Mouse (Mus musculus) olfactory bulb, adult 2 months (tissue): Measurements from ENCODE around the gene Ptpdc1. TPM values are rescaled to one million over a fixed set of nuclear protein-coding genes. Genes with fewer than 3 reads are reported as not detected.

Source experiments
- H3K27ac ChIP-seq: fragments of 200-500 bp; 2 replicates; pipeline ENCODE4 v1.5.1; 2012; ENCODE audit warnings: low read depth, low read length; ENCODE audit not compliant: insufficient read depth
- H3K4me1 ChIP-seq: fragments of 200-500 bp; 2 replicates; pipeline ENCODE4 v1.6.1; 2012; ENCODE audit warnings: low read length; ENCODE audit not compliant: control insufficient read depth, insufficient read depth
- H3K4me3 ChIP-seq: fragments of 200-500 bp; 2 replicates; pipeline ENCODE4 v1.5.1; 2012; ENCODE audit warnings: mild to moderate bottlenecking, low read depth, low read length, moderate library complexity; ENCODE audit not compliant: insufficient read depth
- CTCF ChIP-seq: fragments of 200-500 bp; IDR thresholded peaks from 2 replicates; pipeline ENCODE4 v1.5.1; 2012; ENCODE audit warnings: low read depth, mild to moderate bottlenecking, low read length, moderate library complexity; ENCODE audit not compliant: insufficient read depth
- POLR2A ChIP-seq: fragments of 200-500 bp; IDR thresholded peaks from 2 replicates; pipeline ENCODE4 v1.6.1; 2012; ENCODE audit warnings: mild to moderate bottlenecking, low read depth, low read length, moderate library complexity; ENCODE audit not compliant: insufficient read depth
- WGBS: fragments of 180-500 bp; shearing (Covaris S2); methylation state at CpG from one replicate; pipeline ENCODE4 v1.1.7; 2018; 5-methylcytosine and 5-hydroxymethylcytosine counted together
- polyA plus RNA-seq: library from polyadenylated mRNA; stranded (reverse); fragments of >200 nt; gene quantifications from 2 replicates; pipeline ENCODE4 v1.2.4, GENCODE M21; 2012; ENCODE audit warnings: low replicate concordance; ENCODE audit not compliant: missing spikeins, insufficient read depth, insufficient read length

Gene Ptpdc1
- polyA plus RNA-seq, 1 experiment: not detected

DNA sequence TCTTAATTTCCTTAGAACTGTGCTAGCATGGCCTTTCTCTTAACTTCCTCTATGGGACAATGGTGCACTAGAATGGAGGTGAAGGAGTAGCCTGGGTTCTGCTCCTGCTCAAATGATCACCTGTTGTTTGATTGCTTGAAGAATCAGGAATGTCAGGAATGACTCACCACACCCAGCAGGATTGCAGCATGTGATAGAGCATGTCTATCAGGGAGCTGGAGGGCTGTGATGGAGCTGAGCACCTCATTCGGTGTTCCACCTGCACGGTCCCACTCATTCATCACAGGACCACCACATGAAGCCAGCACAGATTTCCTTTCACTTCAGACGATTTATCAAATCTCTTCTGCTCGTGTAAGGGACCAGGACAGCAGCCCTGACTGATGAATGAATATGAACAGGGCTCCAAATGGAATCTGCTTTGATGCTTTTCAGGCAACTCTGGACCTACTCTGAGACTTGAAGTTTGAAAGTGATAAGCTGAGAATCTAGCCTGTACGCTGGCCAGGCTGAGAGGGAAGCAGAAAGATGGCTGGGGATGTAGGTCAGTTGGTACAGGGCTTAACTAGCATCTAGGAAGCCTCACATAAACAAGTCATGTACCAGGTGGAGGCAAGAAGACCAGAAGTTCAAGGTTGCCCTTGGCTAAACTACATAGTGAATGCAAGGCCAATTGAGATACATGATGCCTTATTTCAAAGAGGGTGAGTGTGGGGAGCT is 60.4 kb downstream of the Ptpdc1 start:
- no peak for TF ChIP-seq POLR2A
- TF ChIP-seq CTCF: no peak
- Histone ChIP-seq H3K27ac (no peak overlapping the region), H3K4me1 (peaks cover 6% of the 10 kb centered on the region), H3K4me3 (no peak overlapping the region)
- 93% methylated on average over 5 of the region's 5 CpGs for WGBS

DNA sequence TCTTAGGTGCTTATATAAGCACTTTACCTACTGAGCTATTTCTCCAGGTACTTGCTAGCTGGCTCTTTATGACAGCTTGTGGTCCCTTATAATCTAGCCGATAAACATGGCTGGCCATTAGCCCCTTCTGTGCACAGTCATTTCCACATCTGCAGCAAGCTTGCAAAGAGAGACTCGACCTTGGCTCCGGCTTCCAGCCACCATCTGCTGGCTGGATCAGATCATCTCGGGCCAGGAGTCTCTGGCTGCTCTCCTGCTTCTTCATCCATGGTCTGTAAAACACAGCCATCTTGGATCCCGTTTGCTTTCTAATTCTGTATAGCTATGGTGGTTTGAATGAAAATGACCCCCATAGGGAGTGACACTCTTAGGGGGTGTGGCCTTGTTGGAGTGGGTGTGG is 63.1 kb downstream of the Ptpdc1 start:
- Histone ChIP-seq H3K27ac (no peak overlapping the region), H3K4me3 (no peak overlapping the region), H3K4me1 (peaks cover 6% of the 10 kb centered on the region)
- 79% methylated on average over 5 of the region's 5 CpGs for WGBS
- TF ChIP-seq POLR2A: no peak
- no peak for TF ChIP-seq CTCF

DNA sequence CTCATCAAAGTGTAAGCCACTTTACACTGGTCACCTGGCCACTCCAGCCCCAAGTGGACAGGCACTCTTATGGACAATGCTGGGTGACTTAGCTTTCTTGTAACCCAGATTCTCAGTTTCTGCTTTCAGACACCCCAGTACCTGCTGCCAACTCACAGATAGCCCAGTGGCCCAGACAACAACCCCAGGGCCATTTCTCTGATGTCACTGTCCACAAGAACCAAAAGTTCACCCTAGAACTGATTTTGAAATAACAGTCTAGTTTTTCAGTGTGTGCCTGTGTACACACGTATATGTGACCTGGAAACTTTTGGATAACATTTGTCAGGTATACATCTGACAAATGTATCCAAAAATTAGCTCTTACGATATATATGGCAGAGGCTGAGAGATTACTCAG is 64.0 kb downstream of the Ptpdc1 start:
- WGBS: 98% methylated on average over 2 of the region's 2 CpGs
- no peak overlapping the region for H3K27ac ChIP-seq
- H3K4me1 ChIP-seq: peaks cover 6% of the 10 kb centered on the region
- H3K4me3 ChIP-seq: no peak overlapping the region
- TF ChIP-seq POLR2A (no peak), CTCF (no peak)

DNA sequence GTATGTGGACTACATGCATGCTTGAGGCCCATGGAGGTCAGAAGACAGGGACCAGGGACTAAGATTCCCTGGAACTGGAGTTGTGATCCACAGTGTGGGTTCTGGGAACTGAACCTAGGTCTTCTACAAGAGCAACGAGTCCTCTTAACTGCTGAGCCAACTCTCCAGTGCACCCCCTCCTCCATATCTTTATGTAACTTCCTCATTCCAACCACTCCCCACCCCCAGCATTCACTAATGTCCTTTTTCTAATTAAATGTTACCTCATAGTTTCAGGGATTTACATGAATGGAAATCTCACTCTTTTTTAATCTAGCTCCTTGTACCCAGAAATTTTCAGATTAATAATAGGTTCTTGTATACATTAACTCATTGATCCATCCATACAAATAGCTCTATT is 69.5 kb downstream of the Ptpdc1 start:
- Histone ChIP-seq H3K4me3 (no peak overlapping the region), H3K27ac (no peak overlapping the region), H3K4me1 (peaks cover 11% of the 10 kb centered on the region)
- WGBS: 77% methylated on average over 1 of the region's 1 CpGs
- no peak for TF ChIP-seq POLR2A
- TF ChIP-seq CTCF: no peak

DNA sequence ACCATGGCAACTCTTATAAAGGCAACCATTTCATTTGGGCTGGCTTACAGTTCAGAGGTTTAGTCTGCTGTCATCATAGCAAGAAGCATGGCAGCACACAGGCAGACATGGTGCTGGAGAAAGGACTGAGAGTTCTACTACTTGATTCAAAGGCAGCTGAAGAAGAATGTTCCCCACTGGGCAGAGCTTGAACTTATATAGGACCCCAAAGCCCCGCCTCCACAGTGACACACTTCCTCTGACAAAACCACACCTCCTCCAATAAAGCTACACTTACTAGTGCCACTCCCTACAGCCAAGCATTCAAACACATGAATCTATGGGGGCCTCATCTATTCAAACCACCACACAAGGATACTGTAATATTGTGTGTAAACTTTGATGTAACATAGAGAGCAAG is 70.9 kb downstream of the Ptpdc1 start:
- H3K27ac ChIP-seq: no peak overlapping the region
- WGBS: 85% methylated on average over 1 of the region's 1 CpGs
- no peak for TF ChIP-seq CTCF
- TF ChIP-seq POLR2A: no peak
- no peak overlapping the region for H3K4me3 ChIP-seq
- H3K4me1 ChIP-seq: peaks cover 11% of the 10 kb centered on the region

DNA sequence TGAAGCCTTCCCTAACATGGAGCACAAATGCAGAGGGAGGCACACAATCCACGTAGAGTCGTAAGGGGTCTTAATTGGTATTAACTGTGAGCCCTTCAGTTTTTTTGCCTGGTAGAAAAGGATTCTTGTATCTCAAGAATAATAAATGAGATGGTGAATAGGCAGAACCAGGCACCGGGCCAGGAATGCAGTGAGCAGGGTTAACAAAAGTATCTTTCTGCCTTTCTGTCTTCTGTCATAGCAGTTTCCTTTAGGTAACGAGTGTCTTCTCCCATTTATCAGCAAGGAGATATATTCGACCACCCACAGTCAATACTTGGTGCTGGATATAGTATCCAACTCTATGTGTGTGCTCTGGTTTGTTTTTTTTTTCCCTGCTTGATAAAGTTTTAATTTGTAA is 72.0 kb downstream of the Ptpdc1 start:
- Histone ChIP-seq H3K4me3 (no peak overlapping the region), H3K27ac (no peak overlapping the region), H3K4me1 (peaks cover 11% of the 10 kb centered on the region)
- TF ChIP-seq CTCF (no peak), POLR2A (no peak)
- 48% methylated on average over 5 of the region's 5 CpGs for WGBS

DNA sequence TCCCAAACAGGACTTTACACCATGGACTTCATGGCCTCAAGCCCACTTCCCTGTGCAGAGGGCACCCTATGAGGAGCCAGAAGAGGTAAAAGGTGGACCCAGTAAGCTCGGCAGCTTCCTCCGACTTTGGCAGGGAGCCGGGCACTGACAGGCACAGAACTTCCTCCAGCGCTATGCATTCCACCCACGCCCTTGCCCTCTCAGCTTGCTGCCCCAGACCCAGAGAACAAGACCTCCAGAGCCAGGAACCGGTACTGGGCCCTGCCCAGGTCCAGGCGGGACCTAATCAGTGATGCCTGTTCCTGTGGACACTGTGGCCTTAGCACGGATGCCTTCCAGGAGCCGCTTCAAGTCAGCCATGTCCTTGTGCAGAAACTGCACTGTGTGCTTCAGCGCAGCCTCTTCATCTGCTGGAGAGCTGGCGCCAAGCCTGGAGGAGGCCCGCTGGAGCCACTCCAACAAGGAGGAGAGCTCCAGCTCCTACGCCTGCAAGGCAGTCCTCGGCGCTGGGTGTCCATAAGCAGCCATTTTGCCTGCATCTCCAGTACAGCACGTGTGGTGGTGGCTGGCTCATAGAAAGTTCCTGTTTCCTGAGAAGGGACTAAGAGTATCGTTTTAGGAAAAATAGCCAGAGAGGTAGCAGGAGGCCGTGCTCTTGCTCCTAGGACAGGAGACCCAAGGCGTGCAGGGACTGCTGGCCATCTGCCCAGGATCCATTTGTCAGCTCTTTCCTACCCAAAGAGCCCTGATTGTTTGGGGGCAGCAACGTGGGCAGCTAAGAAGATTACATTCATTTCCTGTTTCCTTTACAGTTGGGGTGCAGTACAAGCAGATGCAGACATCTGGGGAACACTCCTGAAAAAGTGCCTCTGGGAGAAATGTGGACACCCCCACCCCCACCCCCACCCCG is 73.0 kb downstream of the Ptpdc1 start:
- TF ChIP-seq POLR2A (no peak), CTCF (no peak)
- 11% methylated on average over 21 of the region's 21 CpGs for WGBS
- peak overlapping the region; percentile 90 for H3K27ac ChIP-seq
- peaks cover 11% of the 10 kb centered on the region for H3K4me1 ChIP-seq
- peak overlapping the region; percentile 19 for H3K4me3 ChIP-seq

DNA sequence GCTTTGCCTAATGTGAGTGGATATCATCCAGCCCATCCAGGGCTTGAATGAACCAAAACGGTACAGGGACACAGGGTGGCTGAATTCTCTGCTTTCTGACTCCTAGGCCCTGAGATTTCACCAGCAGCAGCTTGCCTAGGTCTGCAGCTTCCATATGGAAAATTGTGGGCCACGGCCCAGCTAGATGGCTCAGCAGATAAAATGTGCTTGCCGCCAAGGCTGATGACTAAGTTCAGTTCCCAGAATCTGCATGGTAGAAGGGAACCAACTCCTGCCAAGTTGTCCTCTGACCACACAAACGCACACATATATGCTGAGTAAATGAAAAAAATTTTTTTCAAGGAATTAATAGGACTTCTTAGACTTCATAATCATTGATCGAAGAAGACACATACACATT is 77.2 kb downstream of the Ptpdc1 start:
- Histone ChIP-seq H3K4me3 (no peak overlapping the region), H3K27ac (no peak overlapping the region), H3K4me1 (peaks cover 11% of the 10 kb centered on the region)
- TF ChIP-seq POLR2A: no peak
- 92% methylated on average over 5 of the region's 5 CpGs for WGBS

DNA sequence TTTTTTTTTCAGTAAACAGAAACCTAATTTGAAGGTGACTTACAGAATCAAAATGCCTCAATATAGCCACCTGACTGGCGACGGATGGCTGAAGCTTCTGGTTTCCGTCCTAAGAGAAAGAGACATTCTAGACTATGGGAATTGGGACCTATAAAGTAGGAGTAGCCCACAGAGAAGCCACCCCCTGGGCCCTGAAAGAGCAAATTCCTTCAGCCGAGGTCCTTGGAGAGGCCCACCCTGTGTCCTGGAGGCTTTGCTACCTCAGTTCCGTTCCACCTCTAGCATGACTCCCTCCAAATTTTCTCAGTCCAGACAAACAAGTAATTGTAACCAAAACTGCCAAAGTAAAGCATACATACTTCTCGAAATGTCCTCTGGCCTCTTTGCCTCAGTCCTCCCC is 77.8 kb downstream of the Ptpdc1 start:
- H3K27ac ChIP-seq: no peak overlapping the region
- WGBS: 97% methylated on average over 6 of the region's 6 CpGs
- no peak overlapping the region for H3K4me3 ChIP-seq
- no peak for TF ChIP-seq POLR2A
- TF ChIP-seq CTCF: no peak
- peaks cover 6% of the 10 kb centered on the region for H3K4me1 ChIP-seq
